Mouse (Mus musculus): Measurements from ENCODE around the gene Ptov1.

GRCm38 (mm10) chr7:44817441-44817840, 52.1 kb downstream of the Ptov1 start:
- TF ChIP-seq POLR2A (IDR thresholded peaks at IDR 0.05; ENCODE audit: control insufficient read depth in 1 of 2, insufficient read depth in 1 of 2, low read depth in 1 of 2, low read length in 2 of 2, poor library complexity in 1 of 2) (no peak), EP300 (IDR thresholded peaks at IDR 0.05; ENCODE audit: low read depth in 1 of 2, low read length in 2 of 2) (no peak), SMC3 (IDR thresholded peaks at IDR 0.05; ENCODE audit: low read depth, low read length) (no peak; the same call in 1 of the 2 replicates)
